Mouse (Mus musculus): ENCODE measurements around the gene Epn1.
"Not testable (repeated sequence)": the region's sequence is repeated elsewhere in the genome, so short reads cannot be mapped to it uniquely, and the experiment has no call there.

The Epn1 gene

GRCm38 (mm10) chr7:5058631-5059030 lies 21.4 kb upstream of the Epn1 start:
- no peak for DNase-seq (ENCODE audit: low spot score)

DNA sequence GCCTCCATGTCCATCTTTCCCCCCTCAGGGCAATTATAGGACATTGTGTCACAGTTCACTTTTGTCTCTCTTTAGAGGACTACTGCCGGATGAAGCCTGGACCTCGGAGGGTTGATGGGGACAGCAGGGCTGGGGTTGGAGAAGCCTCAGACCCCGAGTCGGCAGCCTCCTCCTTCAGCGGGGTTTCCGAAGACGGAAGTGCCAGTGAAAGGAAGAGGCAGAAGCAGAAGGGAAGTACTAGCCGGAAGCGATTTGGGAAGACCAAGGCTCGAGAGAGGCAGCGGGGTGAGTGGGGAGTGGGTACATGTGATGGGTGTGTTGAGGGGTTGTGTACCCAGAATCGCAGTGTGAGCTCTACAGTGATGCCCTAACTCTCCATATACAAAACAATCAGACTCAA lies 20.6 kb upstream of the Epn1 start:
- no peak for DNase-seq (ENCODE audit: low spot score)

DNA sequence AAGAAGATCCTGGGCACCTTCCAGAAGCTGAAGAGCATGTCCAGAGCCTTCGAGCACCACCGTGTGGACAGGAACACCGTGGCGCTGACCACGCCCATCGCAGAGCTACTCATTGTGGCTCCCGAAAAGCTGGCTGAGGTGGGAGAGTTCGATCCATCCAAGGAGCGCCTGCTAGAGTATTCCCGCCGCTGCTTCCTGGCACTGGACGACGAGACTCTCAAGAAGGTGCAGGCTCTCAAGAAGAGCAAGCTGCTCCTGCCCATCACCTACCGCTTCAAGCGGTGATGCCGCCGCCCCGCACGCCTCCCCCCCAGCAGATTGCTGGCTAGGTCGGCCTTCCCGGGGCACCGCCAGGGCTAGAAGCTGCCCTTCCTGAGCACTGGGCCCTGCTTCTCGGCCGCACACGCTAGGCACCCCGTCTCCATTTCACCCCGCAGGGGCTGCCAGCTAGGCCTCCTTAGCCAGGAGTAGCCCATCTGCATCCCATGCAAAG lies 19.8 kb upstream of the Epn1 start:
- peak; percentile 80 for DNase-seq (ENCODE audit: low spot score)

DNA sequence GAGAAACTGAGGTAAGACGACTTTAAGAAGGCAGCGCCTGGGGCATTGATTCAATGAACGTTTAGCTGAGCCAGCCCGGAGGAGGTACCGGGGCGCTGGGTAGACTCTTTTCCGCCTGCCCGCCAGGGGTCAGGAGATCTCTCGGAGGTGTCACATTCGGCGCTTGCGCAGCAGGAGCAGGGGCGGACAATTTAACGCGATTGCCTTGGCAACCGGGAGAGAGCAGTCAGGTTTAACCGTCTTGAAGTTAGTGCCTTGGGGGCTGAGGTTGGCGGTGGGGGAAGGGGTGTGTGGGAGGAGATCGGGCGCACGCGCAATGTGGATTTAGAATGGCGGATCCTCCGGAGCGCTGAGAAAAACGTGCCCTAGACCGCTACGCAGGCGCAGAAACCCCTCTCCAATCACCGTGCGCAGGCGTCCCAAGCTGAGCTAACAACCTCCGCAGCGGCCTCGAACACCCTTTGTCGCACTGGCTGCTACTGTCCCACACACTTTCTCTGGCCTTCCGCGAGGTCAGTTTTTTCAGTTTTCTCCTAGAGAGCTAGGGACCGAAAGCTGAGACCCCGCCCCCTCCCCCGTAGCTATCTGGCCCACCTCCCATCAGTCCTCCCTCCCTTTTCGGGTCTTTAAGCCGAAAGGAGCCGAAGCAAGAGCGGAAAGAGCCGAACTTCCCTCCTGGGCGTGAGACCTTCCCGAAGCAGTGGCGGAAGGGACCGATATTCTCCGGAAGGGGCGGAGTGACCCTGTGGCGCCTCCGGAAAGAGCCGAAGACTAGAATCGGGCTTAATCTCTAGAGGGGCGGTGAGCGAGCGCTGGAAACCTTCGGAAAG lies 18.9 kb upstream of the Epn1 start:
- peak; percentile 98 for DNase-seq (ENCODE audit: low spot score)

- peak; percentile 92 for DNase-seq (ENCODE audit: low spot score)
These were observed 18.2 kb upstream of the Epn1 start, which contains the start of gene U2af2 for GRCm38 (mm10) chr7:5061774-5062359. U2af2 (plus strand) TSS chr7:5062143.

- DNase-seq (ENCODE audit: low spot score): peak; percentile 65
These were observed 17.6 kb upstream of the Epn1 start for GRCm38 (mm10) chr7:5062360-5063001.

DNA sequence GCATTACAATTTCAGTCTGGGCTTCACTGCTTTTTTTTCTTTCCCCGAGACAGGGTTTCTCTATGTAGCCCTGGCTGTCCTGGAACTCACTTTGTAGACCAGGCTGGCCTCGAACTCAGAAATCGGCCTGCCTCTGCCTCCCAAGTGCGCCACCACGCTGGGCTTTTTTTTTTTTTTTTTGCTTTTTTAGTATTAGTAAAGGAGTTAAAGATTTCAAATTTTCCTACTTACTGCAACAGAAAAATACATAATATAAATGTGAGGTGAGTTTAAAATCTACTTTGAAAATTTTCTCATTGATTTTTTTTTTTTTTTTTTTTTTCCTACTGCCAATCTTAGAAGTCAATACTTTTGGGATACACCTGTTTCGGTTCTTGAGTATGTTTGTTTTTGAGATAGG lies 15.1 kb upstream of the Epn1 start:
- DNase-seq (ENCODE audit: low spot score): no peak

DNA sequence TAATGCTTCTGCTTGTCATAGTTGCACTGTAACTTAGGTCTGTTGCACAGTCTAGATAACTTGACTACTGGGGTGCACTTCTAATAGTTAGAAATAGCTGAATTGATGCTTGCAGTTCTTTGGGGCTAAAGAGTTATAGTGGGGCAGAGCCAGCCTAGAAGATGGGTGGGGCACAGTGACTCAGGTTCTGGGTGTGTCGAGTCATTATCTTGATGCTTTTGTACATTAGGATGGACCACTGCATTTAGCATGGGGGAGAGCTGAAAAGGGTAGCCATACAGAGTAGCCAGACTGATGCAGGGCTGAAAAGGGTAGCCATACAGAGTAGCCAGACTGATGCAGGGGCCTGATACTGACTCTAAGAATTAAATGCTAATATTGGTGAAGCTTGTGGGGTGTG lies 6.4 kb upstream of the Epn1 start:
- no peak for DNase-seq (ENCODE audit: low spot score)

GRCm38 (mm10) chr7:5074984-5075383 lies 5.1 kb upstream of the Epn1 start:
- DNase-seq (ENCODE audit: low spot score): no peak

DNA sequence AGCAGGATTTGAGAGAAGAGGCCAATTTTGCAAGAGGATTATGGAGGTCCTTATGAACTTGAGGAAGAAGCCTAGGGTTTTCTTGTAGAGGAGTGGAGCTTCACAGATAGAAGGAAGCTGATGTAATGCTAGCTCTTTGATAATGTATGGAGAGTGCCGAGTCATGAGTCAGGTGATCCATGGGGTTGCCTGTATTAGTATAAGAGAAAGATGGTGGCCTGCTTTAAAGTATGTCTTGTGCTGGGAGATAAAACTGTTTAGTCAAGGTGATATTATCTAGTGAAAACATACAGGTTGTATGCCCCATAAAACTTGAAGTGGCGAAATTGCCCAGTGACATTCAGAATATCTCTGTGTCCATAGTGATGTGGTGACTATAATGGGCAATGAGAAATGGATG lies 3.1 kb upstream of the Epn1 start:
- DNase-seq (ENCODE audit: low spot score): no peak

DNA sequence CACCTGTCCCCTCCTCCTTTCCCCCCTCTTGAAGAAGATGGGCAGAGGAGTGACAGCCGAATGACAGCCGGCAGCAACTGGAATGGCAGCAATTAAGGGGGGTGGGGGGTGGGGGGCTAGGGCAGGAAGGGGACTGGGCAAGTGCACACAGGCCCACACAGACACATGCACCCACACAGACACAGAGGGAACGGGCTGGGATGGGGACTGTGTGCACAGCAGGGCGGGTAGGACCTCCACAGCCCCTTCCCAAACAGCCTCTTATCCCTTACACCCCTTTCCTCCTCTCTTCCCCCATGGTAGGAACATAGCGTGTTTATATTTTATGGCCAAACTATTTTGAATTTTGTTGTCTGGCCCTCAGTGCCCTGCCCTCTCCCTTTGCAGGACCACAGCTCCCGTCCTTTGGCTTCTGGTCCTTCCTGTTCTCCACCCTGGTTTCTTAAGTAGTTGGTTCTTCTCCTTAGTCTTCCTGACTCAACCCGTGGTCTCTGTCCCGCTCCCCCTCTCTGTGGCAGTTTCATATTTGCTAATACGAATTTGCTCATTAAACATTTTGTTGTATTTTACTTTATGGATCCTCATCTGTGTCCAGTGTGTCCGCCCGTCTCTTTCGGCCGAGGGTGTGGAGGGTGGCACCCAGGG lies 548 bp upstream of the Epn1 start:
- DNase-seq (ENCODE audit: low spot score): not testable (repeated sequence)

DNA sequence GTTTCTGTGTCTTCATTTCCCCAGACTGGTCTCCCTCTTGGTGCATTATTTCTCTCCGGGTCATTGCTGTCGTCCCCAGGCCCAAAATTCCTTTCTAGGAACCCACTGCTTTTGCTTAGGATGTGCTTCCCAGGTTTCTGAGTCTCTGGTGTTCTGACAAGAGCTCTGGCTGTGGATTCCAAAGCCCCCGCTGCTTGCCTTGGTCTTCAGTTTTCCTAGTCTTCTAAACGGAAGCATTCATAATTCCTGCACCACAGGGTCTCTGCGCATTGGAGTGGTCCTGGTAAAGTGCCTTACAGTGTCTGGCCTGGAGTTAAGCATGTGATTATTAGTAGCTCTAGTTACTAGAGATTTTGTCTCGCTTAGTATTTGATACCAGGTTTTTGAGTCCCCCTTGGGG lies 780 bp downstream of the Epn1 start:
- no peak for DNase-seq (ENCODE audit: low spot score)

DNA sequence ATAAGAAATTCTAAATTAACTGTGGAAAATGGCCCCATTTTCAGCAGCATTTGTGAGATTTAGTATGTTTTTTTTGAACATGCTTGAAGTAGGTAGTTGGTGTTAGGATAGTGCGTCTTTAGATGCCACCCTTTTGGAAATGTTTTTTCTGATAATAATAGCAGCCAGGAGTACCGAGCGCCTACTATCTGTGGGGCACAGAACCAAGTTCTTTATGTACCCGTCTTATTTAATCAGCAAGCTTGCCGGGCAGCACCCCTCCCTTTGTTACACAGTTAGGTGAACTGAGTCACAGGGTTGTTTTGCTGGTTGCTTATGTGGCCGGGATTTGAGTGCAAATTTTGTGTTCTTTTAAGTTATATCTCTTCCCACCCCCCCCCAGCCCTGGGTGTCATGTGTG lies 1.2 kb downstream of the Epn1 start:
- DNase-seq (ENCODE audit: low spot score): no peak

DNA sequence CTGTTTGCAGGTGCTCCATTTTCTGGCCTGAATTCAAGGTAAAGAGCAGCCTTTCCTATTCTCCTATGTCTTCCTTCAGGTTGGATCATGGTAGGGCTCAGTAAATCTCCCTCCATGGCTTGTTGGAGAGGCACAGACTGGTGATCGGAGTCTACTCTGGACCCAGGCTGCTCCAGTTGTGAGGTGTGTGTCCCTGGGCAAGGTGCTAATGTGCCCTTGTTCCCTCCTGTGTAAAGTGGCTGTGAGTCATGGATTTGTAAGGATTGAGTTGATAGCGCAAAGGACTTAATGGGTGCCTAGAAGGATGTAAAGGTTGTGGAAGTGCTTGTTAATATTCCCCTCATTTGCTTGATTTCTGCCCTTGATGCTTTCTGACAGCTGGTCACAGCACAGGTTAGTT lies 1.9 kb downstream of the Epn1 start:
- no peak for DNase-seq (ENCODE audit: low spot score)

DNA sequence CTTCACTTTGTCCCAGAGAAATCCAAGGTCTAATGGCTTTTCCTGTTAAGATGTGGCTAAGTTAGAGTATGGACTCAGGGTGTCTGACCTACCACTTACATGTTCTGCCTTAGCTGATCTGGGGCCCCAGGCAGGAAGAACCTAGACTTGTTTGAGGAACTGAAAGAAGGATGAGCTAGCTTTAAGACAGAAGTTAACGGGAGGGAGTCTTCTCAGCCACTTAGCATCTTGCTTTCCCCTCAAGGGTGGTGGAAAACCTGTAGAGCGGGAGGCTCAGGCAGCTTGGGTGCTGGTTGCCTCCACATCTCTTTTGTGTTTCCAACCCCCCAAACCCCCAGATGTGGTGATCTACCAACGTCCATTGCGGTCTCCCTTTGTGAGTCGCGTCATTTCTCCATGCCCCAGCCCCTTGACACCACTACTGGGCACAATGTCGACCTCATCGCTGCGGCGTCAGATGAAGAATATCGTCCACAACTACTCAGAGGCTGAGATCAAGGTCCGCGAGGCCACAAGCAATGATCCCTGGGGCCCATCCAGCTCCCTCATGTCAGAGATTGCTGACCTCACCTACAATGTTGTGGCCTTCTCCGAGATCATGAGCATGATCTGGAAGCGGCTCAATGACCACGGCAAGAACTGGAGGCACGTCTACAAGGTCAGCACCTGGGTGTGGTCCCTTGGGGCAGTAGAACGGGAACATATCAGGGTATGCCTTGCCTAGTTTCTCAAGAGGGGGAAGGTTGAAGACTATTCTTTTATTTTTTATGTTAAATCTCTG lies 3.5 kb downstream of the Epn1 start:
- peak; percentile 34 for DNase-seq (ENCODE audit: low spot score)

- DNase-seq (ENCODE audit: low spot score): no peak
These were observed 5.5 kb downstream of the Epn1 start for GRCm38 (mm10) chr7:5085512-5085911.

DNA sequence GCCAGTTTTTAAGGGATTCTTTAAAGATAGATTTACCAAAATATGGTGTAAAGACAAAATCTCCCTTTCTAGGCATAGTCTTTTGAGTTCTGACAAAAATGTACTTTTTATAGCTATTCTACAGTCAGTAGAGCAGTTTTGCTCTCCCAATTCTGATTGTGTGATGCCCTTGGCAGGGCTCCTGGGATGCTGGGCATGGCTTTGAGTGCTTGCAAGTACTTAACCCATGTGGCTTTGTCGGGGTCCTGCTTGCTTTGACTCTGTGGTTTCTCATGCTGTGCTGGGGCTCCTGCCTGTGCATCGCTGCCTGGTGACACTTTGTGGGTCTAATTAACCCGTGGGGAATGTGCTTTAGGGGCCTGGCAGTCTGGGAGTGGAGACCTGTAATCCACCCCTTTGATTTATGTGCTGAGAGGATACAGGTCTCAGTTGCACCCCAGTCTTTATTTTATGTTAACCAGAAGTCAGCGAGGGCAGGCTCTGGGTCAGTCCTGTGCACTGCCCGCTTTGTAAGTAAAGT lies 6.9 kb downstream of the Epn1 start:
- no peak for DNase-seq (ENCODE audit: low spot score)

- DNase-seq (ENCODE audit: low spot score): no peak
These were observed 7.9 kb downstream of the Epn1 start for GRCm38 (mm10) chr7:5087886-5088285.

- DNase-seq (ENCODE audit: low spot score): no peak
These were observed 9.8 kb downstream of the Epn1 start for GRCm38 (mm10) chr7:5089853-5090252.

GRCm38 (mm10) chr7:5091008-5091728 lies 11.1 kb downstream of the Epn1 start:
- no peak for DNase-seq (ENCODE audit: low spot score)

GRCm38 (mm10) chr7:5092381-5092780 lies 12.3 kb downstream of the Epn1 start:
- no peak for DNase-seq (ENCODE audit: low spot score)
